Mouse (Mus musculus) heart, embryonic 11.5 days (tissue): ENCODE data around the gene Zmym4. TPM values are rescaled to one million over a fixed set of nuclear protein-coding genes. Genes with fewer than 3 reads are reported as not detected.
A peak's percentile ranks its signal among the peaks of the same experiment; 100 is the strongest.

Source experiments
- ATAC-seq: fragments of 200-750 bp; cut with Nextera tagmentation; replicated peaks from 2 replicates; pipeline ENCODE4 v1.8.0; 2017; ENCODE audit warnings: moderate library complexity; ENCODE audit not compliant: insufficient number of reproducible peaks, low FRiP score, low TSS enrichment
- H3K27ac ChIP-seq: fragments of 300-500 bp; sonication (generic); 2 replicates; pipeline ENCODE4 v1.5.1; 2014; ENCODE audit warnings: mild to moderate bottlenecking, low read depth, low read length
- H3K27me3 ChIP-seq: fragments of 300-500 bp; sonication (generic); 2 replicates; pipeline ENCODE4 v1.6.1; 2014; ENCODE audit warnings: mild to moderate bottlenecking, low read length, mixed read lengths; ENCODE audit not compliant: control insufficient read depth, insufficient read depth
- H3K36me3 ChIP-seq: fragments of 300-500 bp; sonication (generic); 2 replicates; pipeline ENCODE4 v1.6.1; 2014; ENCODE audit warnings: mild to moderate bottlenecking, low read length, moderate library complexity, mixed read lengths; ENCODE audit not compliant: control insufficient read depth, insufficient read depth
- H3K4me1 ChIP-seq: fragments of 300-500 bp; sonication (generic); 2 replicates; pipeline ENCODE4 v1.6.1; 2014; ENCODE audit warnings: low read length; ENCODE audit not compliant: control insufficient read depth, insufficient read depth
- H3K4me2 ChIP-seq: fragments of 300-500 bp; sonication (generic); 2 replicates; pipeline ENCODE4 v1.6.1; 2014; ENCODE audit warnings: mild to moderate bottlenecking, moderate library complexity
- H3K4me3 ChIP-seq: fragments of 300-500 bp; sonication (generic); 2 replicates; pipeline ENCODE4 v1.5.1; 2014; ENCODE audit warnings: low read depth, low read length
- H3K9ac ChIP-seq: fragments of 300-500 bp; sonication (generic); 2 replicates; pipeline ENCODE4 v1.6.1; 2014; ENCODE audit warnings: mild to moderate bottlenecking, low read depth, low read length, moderate library complexity
- H3K9me3 ChIP-seq: fragments of 300-500 bp; sonication (generic); replicated peaks from 2 replicates; pipeline ENCODE4 v1.6.1; 2016; ENCODE audit warnings: low read length; ENCODE audit not compliant: control insufficient read depth
- WGBS: fragments of 180-500 bp; shearing (Covaris S2); extraction: QIAGEN DNeasy Blood & Tissue Kit; methylation state at CpG from one replicate; pipeline ENCODE4 v1.1.7; 2014; ENCODE audit not compliant: insufficient replicate concordance; 5-methylcytosine and 5-hydroxymethylcytosine counted together
- polyA plus RNA-seq: library from polyadenylated mRNA; unstranded; fragments of >200 nt; fragmentation: Nextera tagmentation; extraction: Ambion mirVana; gene quantifications from 2 replicates; pipeline ENCODE4 v1.2.1, GENCODE M21; 2014

Gene Zmym4
- polyA plus RNA-seq, 1 experiment from 2014 or later, result 16.1 TPM

GRCm38 (mm10) chr4:126846971-126847370 lies 121.0 kb downstream of the Zmym4 start:
- Histone ChIP-seq H3K4me3 (no peak overlapping the region), H3K27me3 (no peaks in the 10 kb centered on the region), H3K9me3 (no peaks in the 10 kb centered on the region), H3K9ac (no peak overlapping the region), H3K27ac (no peak overlapping the region), H3K36me3 (peaks cover 5% of the 10 kb centered on the region; the same call in 1 of the 2 replicates), H3K4me1 (peaks cover 8% of the 10 kb centered on the region), H3K4me2 (no peak overlapping the region)
- no peak for ATAC-seq
- 65% methylated on average over 7 of the region's 7 CpGs for WGBS

DNA sequence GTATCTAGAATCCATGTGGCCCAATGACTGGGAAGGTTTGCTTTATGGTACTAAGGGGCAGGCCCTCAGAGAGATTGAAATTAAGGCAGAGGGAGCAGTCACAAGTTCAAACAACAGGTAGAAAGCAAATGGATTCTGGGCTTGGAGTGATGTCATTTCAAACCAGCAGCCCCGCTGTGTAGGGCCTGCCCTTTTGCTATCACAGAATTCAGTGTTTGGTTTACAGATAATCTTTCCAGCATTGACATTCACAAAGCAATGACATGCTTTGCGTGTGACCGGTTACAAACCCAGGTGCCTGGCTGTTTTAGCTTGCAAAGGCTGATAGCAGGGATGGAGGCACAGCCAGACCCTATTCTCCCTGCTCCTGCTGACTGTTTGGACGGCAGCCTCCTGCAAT lies 122.3 kb downstream of the Zmym4 start:
- H3K4me3 ChIP-seq, result no peak overlapping the region
- H3K9me3 ChIP-seq, result no peaks in the 10 kb centered on the region
- no peak for ATAC-seq
- no peak overlapping the region for H3K9ac ChIP-seq
- no peak overlapping the region for H3K27ac ChIP-seq
- peaks cover 6% of the 10 kb centered on the region for H3K4me1 ChIP-seq
- WGBS, result 61% methylated on average over 4 of the region's 4 CpGs
- H3K36me3 ChIP-seq, result peaks cover 3% of the 10 kb centered on the region; the same call in 1 of the 2 replicates
- H3K27me3 ChIP-seq, result no peaks in the 10 kb centered on the region
- no peak overlapping the region for H3K4me2 ChIP-seq

GRCm38 (mm10) chr4:126842911-126843310 lies 125.0 kb downstream of the Zmym4 start:
- H3K9me3 ChIP-seq, result no peaks in the 10 kb centered on the region
- no peak overlapping the region for H3K27ac ChIP-seq
- no peak overlapping the region for H3K4me3 ChIP-seq
- H3K9ac ChIP-seq, result no peak overlapping the region
- ATAC-seq, result no peak
- H3K4me1 ChIP-seq, result no peaks in the 10 kb centered on the region; the same call in 1 of the 2 replicates
- peaks cover 3% of the 10 kb centered on the region; the same call in 1 of the 2 replicates for H3K36me3 ChIP-seq
- H3K27me3 ChIP-seq, result no peaks in the 10 kb centered on the region
- WGBS, result 58% methylated on average over 3 of the region's 3 CpGs
- no peak overlapping the region for H3K4me2 ChIP-seq

GRCm38 (mm10) chr4:126840996-126841560 lies 126.9 kb downstream of the Zmym4 start:
- H3K36me3 ChIP-seq, result peaks cover 9% of the 10 kb centered on the region
- H3K27me3 ChIP-seq, result no peaks in the 10 kb centered on the region
- H3K4me2 ChIP-seq, result no peak overlapping the region
- WGBS, result 83% methylated on average over 15 of the region's 15 CpGs
- no peaks in the 10 kb centered on the region; the same call in 1 of the 2 replicates for H3K4me1 ChIP-seq
- H3K9me3 ChIP-seq, result no peaks in the 10 kb centered on the region
- no peak overlapping the region for H3K4me3 ChIP-seq
- no peak overlapping the region for H3K27ac ChIP-seq
- H3K9ac ChIP-seq, result no peak overlapping the region
- no peak for ATAC-seq

- Histone ChIP-seq H3K9me3 (no peaks in the 10 kb centered on the region), H3K4me1 (no peaks in the 10 kb centered on the region; the same call in 1 of the 2 replicates), H3K9ac (0 out of 2 replicates have a peak overlapping the region, but pooled peaks have one; percentile 22), H3K4me3 (no peak overlapping the region), H3K4me2 (no peak overlapping the region), H3K36me3 (peaks cover 10% of the 10 kb centered on the region), H3K27me3 (no peaks in the 10 kb centered on the region), H3K27ac (no peak overlapping the region)
- no peak for ATAC-seq
- 13% methylated on average over 7 of the region's 7 CpGs for WGBS
Observed at GRCm38 (mm10) chr4:126839873-126840272, 128.1 kb downstream of the Zmym4 start.

- Histone ChIP-seq H3K4me1 (no peaks in the 10 kb centered on the region; the same call in 1 of the 2 replicates), H3K4me2 (no peak overlapping the region), H3K27ac (no peak overlapping the region), H3K9me3 (no peaks in the 10 kb centered on the region), H3K9ac (no peak overlapping the region), H3K27me3 (no peaks in the 10 kb centered on the region), H3K4me3 (no peak overlapping the region), H3K36me3 (peaks cover 10% of the 10 kb centered on the region)
- no peak for ATAC-seq
- 73% methylated on average over 7 of the region's 7 CpGs for WGBS
Observed at GRCm38 (mm10) chr4:126838799-126839198, 129.1 kb downstream of the Zmym4 start.

DNA sequence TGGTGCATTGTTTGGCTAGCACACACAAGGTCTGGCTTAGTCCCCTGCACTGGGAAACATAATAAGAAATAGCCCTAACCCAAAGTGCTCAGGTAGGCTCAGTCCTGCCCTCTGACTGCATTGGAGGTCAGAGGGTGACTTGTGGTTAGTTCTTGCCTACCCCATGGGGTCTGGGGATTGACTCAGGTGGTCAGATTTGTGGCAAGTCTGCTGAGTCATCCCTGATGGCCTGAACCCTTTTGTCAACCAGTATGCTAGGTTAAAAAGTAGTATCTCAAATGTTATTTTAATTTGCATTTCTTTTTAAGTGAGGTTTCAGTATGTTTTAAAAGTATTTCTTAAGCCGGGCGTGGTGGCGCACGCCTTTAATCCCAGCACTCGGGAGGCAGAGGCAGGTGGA lies 136.8 kb downstream of the Zmym4 start:
- Histone ChIP-seq H3K9ac (no peak overlapping the region), H3K4me3 (no peak overlapping the region), H3K4me1 (no peaks in the 10 kb centered on the region; the same call in 1 of the 2 replicates), H3K9me3 (no peaks in the 10 kb centered on the region), H3K4me2 (no peak overlapping the region), H3K27me3 (no peaks in the 10 kb centered on the region), H3K36me3 (peaks cover 2% of the 10 kb centered on the region; the same call in 1 of the 2 replicates), H3K27ac (no peak overlapping the region)
- no peak for ATAC-seq
- WGBS, result 97% methylated on average over 5 of the region's 5 CpGs

- H3K36me3 ChIP-seq, result 0 out of 2 replicates have a peak, but pooled peaks cover 2% of the 10 kb centered on the region
- H3K4me2 ChIP-seq, result no peak overlapping the region
- H3K27ac ChIP-seq, result no peak overlapping the region
- H3K9ac ChIP-seq, result no peak overlapping the region
- no peaks in the 10 kb centered on the region for H3K4me1 ChIP-seq
- 78% methylated on average over 5 of the region's 5 CpGs for WGBS
- H3K27me3 ChIP-seq, result no peaks in the 10 kb centered on the region
- ATAC-seq, result no peak
- no peak overlapping the region for H3K4me3 ChIP-seq
- no peaks in the 10 kb centered on the region for H3K9me3 ChIP-seq
Observed at GRCm38 (mm10) chr4:126823917-126824316, 144.0 kb downstream of the Zmym4 start.
